Mouse (Mus musculus): ENCODE results near the gene Dnah2.

DNA sequence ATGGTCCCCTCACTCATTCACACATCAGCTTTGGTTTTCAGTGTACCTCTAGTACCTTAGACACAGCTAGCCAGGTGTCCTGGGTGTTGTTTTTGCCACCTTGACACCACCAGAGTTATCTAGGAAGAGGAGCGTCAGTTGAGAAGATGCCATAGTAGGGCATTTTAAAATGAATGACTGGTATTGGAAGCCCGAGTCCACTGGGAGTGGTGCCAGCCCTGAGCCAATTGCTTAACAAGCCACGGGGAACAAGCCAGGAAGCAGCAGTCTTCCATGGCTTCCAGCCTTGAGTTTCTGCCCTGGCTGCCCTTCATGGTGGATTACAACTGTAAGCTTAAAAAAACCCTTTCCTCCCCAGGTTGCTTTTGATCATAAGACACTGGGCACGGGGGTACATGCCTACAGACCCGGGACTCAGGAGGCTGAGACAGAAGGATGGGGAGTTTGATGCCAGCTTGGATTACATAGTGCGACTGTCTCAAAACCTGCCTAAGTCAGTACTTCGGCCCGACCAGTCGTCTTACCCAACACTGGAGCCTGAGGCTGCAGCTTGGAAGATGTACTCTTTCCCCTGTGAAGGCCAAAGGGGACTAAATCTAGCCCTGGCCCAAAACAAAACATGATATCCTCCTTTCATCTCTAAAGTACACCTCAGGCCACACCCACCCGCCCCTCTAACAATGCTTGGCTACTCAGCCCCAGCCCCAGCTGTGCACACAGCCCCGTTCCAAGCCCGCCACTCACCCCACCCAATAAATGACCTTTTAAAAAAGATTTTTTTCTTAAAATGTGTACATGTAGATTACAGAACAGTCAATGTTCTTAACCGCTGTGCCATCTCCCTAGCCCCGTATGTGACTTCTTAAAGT, 159.1 kb downstream of the Dnah2 start:
- TF ChIP-seq POLR2A (IDR thresholded peaks at IDR 0.05; ENCODE audit: insufficient read depth, low read depth, low read length) = no peak
- TF ChIP-seq CTCF (IDR thresholded peaks at IDR 0.05) = no peak

All from heart, adult 2 months (tissue).